Mouse (Mus musculus) midbrain, embryonic 13.5 days (tissue): Measurements from ENCODE around the gene Lgals2. TPM values are rescaled to one million over a fixed set of nuclear protein-coding genes. Genes with fewer than 3 reads are reported as not detected.

Experiments
- ATAC-seq: fragments of 200-750 bp; cut with Nextera tagmentation; 2 replicates; pipeline ENCODE4 v1.8.0; 2017; ENCODE audit warnings: mild to moderate bottlenecking, moderate TSS enrichment, moderate library complexity
- H3K27ac ChIP-seq: fragments of 300-500 bp; sonication (generic); 2 replicates; pipeline ENCODE4 v1.5.1; 2015; ENCODE audit warnings: inconsistent platforms, mild to moderate bottlenecking, moderate library complexity
- H3K27me3 ChIP-seq: fragments of 300-500 bp; sonication (generic); 2 replicates; pipeline ENCODE4 v1.6.1; 2015; ENCODE audit warnings: mild to moderate bottlenecking, inconsistent platforms
- H3K36me3 ChIP-seq: fragments of 300-500 bp; sonication (generic); 2 replicates; pipeline ENCODE4 v1.6.1; 2015; ENCODE audit warnings: mild to moderate bottlenecking, inconsistent platforms
- H3K4me1 ChIP-seq: fragments of 300-500 bp; sonication (generic); replicated peaks from 2 replicates; pipeline ENCODE4 v1.6.1; 2015; ENCODE audit warnings: inconsistent platforms
- H3K4me2 ChIP-seq: fragments of 300-500 bp; sonication (generic); replicated peaks from 2 replicates; pipeline ENCODE4 v1.6.1; 2015; ENCODE audit warnings: moderate library complexity, mild to moderate bottlenecking, inconsistent platforms
- H3K4me3 ChIP-seq: fragments of 300-500 bp; sonication (generic); replicated peaks from 2 replicates; pipeline ENCODE4 v1.5.1; 2015; ENCODE audit warnings: mild to moderate bottlenecking, inconsistent platforms
- H3K9ac ChIP-seq: fragments of 300-500 bp; sonication (generic); replicated peaks from 2 replicates; pipeline ENCODE4 v1.6.1; 2015; ENCODE audit warnings: mild to moderate bottlenecking, inconsistent platforms
- H3K9me3 ChIP-seq: fragments of 300-500 bp; sonication (generic); 2 replicates; pipeline ENCODE4 v1.6.1; 2016; ENCODE audit warnings: mild to moderate bottlenecking, inconsistent platforms
- WGBS: fragments of 180-500 bp; shearing (Covaris S2); methylation state at CpG from one replicate; pipeline ENCODE4 v1.1.7; 2015; 5-methylcytosine and 5-hydroxymethylcytosine counted together
- microRNA-seq: library from miRNA; unstranded; fragments of <30 nt; microRNA quantifications from one replicate; pipeline ENCODE4, GENCODE M21; 2016
- polyA plus RNA-seq: library from polyadenylated mRNA; unstranded; fragments of >200 nt; fragmentation: Nextera tagmentation; extraction: Ambion mirVana; gene quantifications from 2 replicates; pipeline ENCODE4 v1.2.1, GENCODE M21; 2015

Gene Lgals2
- polyA plus RNA-seq, 1 experiment from 2014 or later = not detected

DNA sequence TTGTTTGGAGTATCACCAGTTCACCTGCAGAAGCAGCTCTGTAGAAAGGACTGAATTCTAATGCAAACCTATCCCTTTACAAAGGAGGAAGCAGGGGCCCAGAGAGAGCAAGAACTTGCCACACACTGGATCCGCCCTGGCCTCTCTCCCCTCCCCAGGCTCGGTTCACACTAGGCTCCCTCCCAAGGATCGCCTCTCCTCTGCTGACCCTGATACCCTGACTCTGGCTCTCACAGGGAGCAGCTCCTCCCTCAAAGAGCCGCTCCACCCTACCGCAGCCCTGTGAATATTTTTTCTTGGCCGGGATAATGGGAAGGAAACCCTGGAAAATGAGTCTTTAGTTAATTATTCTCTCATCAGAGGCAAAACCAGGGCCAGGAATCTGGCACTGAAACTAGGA lies 51.0 kb downstream of the Lgals2 start:
- no peak overlapping the region for H3K4me3 ChIP-seq
- H3K4me2 ChIP-seq = no peak overlapping the region
- no peaks in the 10 kb centered on the region for H3K36me3 ChIP-seq
- no peak for ATAC-seq
- H3K27me3 ChIP-seq = peaks cover 74% of the 10 kb centered on the region
- H3K9ac ChIP-seq = no peak overlapping the region
- 9% methylated on average over 6 of the region's 6 CpGs for WGBS
- H3K4me1 ChIP-seq = peaks cover 29% of the 10 kb centered on the region
- H3K27ac ChIP-seq = no peak overlapping the region
- H3K9me3 ChIP-seq = no peaks in the 10 kb centered on the region

DNA sequence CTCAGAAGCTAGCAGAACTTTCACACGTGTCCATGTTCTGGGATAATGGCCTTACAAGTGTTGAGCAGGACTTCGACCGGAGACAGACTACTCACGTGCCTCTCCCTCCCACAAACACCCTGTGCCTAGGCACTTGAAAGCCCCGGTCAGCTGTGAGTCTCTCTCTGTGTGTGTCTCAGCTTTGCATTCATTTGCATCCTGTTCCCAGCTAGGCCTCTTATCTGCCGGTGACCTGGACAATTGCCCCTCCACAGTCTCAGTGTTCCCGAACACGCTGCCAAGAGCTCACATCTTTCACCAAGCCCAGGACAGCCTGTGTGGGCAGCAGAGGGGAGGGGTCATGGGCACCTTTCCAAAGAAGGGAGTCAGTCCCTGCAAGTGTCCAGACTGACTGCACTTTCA lies 51.8 kb downstream of the Lgals2 start:
- peak; percentile 65 for ATAC-seq
- no peak overlapping the region for H3K9ac ChIP-seq
- H3K4me1 ChIP-seq = peaks cover 33% of the 10 kb centered on the region
- no peaks in the 10 kb centered on the region for H3K36me3 ChIP-seq
- H3K27ac ChIP-seq = no peak overlapping the region
- peaks cover 78% of the 10 kb centered on the region for H3K27me3 ChIP-seq
- 1% methylated on average over 8 of the region's 8 CpGs for whole genome bisulfite sequencing
- no peak overlapping the region for H3K4me3 ChIP-seq
- H3K9me3 ChIP-seq = no peaks in the 10 kb centered on the region
- peak overlapping the region; percentile 78 for H3K4me2 ChIP-seq

DNA sequence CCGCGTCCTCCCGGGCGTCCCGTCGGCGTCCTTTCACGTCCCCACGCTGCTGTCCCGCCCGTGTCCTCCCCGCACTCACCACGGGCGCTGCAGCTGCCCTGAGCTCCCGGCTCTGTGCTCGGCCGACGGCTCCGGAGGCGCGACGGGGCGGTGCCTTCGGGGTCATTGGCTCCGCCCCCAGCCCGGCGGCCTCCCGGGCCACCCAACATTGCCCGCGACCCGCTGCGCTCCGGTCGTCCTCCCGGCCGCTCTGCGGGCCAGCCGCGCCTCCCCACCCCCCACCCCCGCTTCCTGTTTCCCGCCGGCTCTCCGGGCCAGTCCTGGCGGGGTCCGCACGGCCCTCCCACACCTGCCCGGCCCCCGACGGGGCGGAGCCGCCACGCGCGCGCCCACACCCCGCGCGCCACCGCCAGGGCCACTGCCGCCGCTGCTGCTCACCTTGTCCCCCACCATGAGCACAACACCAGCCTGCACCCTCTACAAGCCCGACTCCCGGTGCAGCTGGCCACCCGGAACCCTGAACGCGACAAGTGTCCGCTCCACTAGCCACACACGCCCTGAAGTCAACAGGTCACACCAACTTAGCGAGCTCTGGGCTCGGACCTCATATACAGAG lies 52.4 kb downstream of the Lgals2 start, which contains the start of gene Card10:
TSS of gene Card10 (minus strand) at position 267 of the 616 bp plus-strand sequence.
- H3K4me1 ChIP-seq = peaks cover 33% of the 10 kb centered on the region
- WGBS = 1% methylated on average over 59 of the region's 70 CpGs
- H3K27ac ChIP-seq = no peak within 1 kb of the TSS
- no peaks in the 10 kb centered on the region for H3K9me3 ChIP-seq
- peak within 1 kb of the TSS; percentile 49 for H3K4me3 ChIP-seq
- ATAC-seq = peak; percentile 49
- H3K9ac ChIP-seq = peak within 1 kb of the TSS; percentile 67
- peaks cover 82% of the 10 kb centered on the region for H3K27me3 ChIP-seq
- no peaks in the 10 kb centered on the region for H3K36me3 ChIP-seq
- peak within 1 kb of the TSS; percentile 78 for H3K4me2 ChIP-seq

DNA sequence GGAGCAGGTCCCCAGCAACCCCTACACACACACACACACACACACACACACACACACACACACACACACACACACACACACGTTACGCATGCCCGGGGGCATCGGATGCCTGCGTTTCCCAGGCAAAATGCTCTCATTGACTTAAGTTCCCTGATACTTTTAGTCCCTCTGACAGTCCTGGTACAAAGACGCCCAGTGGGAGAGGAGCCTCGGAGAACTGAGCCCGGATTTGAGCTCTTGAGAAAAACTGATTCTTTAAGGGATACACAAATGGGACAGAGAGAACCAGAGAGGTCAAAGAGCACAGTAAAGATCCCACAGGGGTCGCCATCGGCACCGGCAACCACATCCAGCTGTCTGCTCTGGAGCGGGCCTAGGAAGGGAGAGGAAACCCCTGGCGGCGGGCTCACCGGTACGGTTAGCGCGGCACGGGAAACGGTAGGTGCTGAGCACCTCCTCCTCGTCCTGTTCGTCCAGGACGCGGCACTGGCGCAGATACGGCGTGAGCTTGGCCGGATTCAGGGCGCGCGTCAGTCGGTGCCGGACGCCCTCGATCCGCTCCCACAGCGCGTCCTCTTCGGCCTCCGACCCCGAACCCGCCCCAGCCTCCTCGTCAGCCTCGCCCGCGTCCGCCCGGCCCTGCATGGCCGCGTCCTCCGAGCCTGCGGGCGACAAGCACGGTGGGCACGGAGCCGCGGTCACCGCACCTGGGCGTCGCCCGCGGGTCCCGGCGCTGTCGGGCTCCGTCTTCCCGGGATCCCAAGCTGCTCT lies 53.2 kb downstream of the Lgals2 start:
- Histone ChIP-seq H3K36me3 (no peaks in the 10 kb centered on the region), H3K27me3 (peaks cover 77% of the 10 kb centered on the region), H3K9me3 (no peaks in the 10 kb centered on the region), H3K4me3 (peak overlapping the region; percentile 49), H3K27ac (no peak overlapping the region), H3K9ac (peak overlapping the region; percentile 67), H3K4me1 (peaks cover 33% of the 10 kb centered on the region), H3K4me2 (peak overlapping the region; percentile 78)
- peak; percentile 21; the same call in 1 of the 2 replicates for ATAC-seq
- 5% methylated on average over 58 of the region's 67 CpGs for WGBS

DNA sequence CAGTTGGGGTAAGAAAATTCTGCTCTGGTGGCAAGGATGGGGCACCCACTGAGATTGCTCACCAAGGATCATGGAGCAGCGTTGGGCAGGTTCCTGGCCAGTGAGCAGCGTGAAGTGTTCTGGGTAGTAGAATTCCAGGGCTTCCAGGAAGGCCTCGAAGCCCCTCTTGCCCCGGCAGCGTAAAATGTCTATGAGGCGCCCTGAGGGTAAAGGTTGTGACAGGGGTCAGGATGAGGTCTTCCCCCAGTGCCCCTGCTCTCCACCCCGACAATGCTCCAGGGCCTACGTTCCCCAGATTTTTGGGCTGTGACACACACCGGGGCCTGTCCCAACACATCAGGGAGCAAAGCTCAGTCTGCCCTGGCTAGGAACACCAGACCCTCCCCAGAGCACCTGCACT lies 53.8 kb downstream of the Lgals2 start:
- Histone ChIP-seq H3K9ac (no peak overlapping the region), H3K4me3 (peak overlapping the region; percentile 49; the same call in 1 of the 2 replicates), H3K27me3 (peaks cover 71% of the 10 kb centered on the region), H3K4me2 (peak overlapping the region; percentile 78; the same call in 1 of the 2 replicates), H3K27ac (no peak overlapping the region), H3K4me1 (peaks cover 34% of the 10 kb centered on the region), H3K36me3 (no peaks in the 10 kb centered on the region), H3K9me3 (no peaks in the 10 kb centered on the region)
- 75% methylated on average over 9 of the region's 9 CpGs for WGBS
- no peak for ATAC-seq

Small RNA genes lying within 50 kb of the gene (microRNA-seq; reads per million reads assigned to microRNA genes)
- gene Mir6955 = not detected

Other genes with a start within 250 kb of the Lgals2 start
- gene Elfn2, start 136.8 kb downstream of the Lgals2 start, polyA plus RNA-seq = 3.0 and 3.3 TPM in 2 replicates
- 83.0 and 93.7 TPM in 2 replicates for gene Mfng, start 82.1 kb downstream of the Lgals2 start, polyA plus RNA-seq
- gene Card10, start 52.5 kb downstream of the Lgals2 start, polyA plus RNA-seq = 1.0 and 1.2 TPM in 2 replicates
- gene Cdc42ep1, start 12.9 kb downstream of the Lgals2 start, polyA plus RNA-seq = 7.0 and 8.5 TPM in 2 replicates
- gene Gga1, start 21.7 kb upstream of the Lgals2 start, polyA plus RNA-seq = 47.8 and 49.2 TPM in 2 replicates
- gene Gm49510, start 44.1 kb upstream of the Lgals2 start, polyA plus RNA-seq = 0.12 TPM in 1 of 2 replicates, not detected in the other
- gene Sh3bp1, start 44.2 kb upstream of the Lgals2 start, polyA plus RNA-seq = 2.5 and 4.9 TPM in 2 replicates
- 55.8 and 63.2 TPM in 2 replicates for gene Pdxp, start 58.4 kb upstream of the Lgals2 start, polyA plus RNA-seq
- 109 and 125 TPM in 2 replicates for gene Lgals1, start 71.2 kb upstream of the Lgals2 start, polyA plus RNA-seq
- gene Nol12, start 79.4 kb upstream of the Lgals2 start, polyA plus RNA-seq = 53.1 and 58.0 TPM in 2 replicates
- gene Triobp, start 92.2 kb upstream of the Lgals2 start, polyA plus RNA-seq = 38.3 and 42.6 TPM in 2 replicates
- 329 and 351 TPM in 2 replicates for gene H1f0, start 172.9 kb upstream of the Lgals2 start, polyA plus RNA-seq
- gene Galr3, start 186.4 kb upstream of the Lgals2 start, polyA plus RNA-seq = not detected in 2 replicates
- 52.6 and 56.4 TPM in 2 replicates for gene Ankrd54, start 207.4 kb upstream of the Lgals2 start, polyA plus RNA-seq
- 180 and 186 TPM in 2 replicates for gene Eif3l, start 219.7 kb upstream of the Lgals2 start, polyA plus RNA-seq